Mouse (Mus musculus) layer of hippocampus, adult 18-20 months (tissue): ENCODE results near the gene Fndc1. TPM values are rescaled to one million over a fixed set of nuclear protein-coding genes. Genes with fewer than 3 reads are reported as not detected.

Experiments used
- DNase-seq, 2 experiments: peaks; one replicate each; pipeline ENCODE4 v3.0.0; 2022; ENCODE audit warnings: low spot score in 2 of 2
- total RNA-seq, 2 experiments: library from RNA; stranded (reverse); gene quantifications; 2 replicates each; pipeline ENCODE4 v1.2.3; 2021

Fndc1 gene
- total RNA-seq, 2 experiments from 2014 or later, result 8.7 to 9.4 TPM

- peak; percentile 37 to 80 for DNase-seq
Observed at GRCm38 (mm10) chr17:7821553-7822186, 5.4 kb downstream of the Fndc1 start.

GRCm38 (mm10) chr17:7820176-7820575 lies 6.9 kb downstream of the Fndc1 start:
- no peak for DNase-seq

GRCm38 (mm10) chr17:7816602-7817001 lies 10.5 kb downstream of the Fndc1 start:
- DNase-seq, result peak in 1 of 2 experiments; percentile 47

GRCm38 (mm10) chr17:7814433-7814832 lies 12.7 kb downstream of the Fndc1 start:
- no peak for DNase-seq

- no peak for DNase-seq
Observed at GRCm38 (mm10) chr17:7808043-7808442, 19.1 kb downstream of the Fndc1 start.

- DNase-seq, result peak; percentile 21 to 60
Observed at GRCm38 (mm10) chr17:7805105-7805504, 22.0 kb downstream of the Fndc1 start.

- DNase-seq, result no peak
Observed at GRCm38 (mm10) chr17:7802483-7802882, 24.6 kb downstream of the Fndc1 start.

GRCm38 (mm10) chr17:7799894-7800293 lies 27.2 kb downstream of the Fndc1 start:
- no peak for DNase-seq

GRCm38 (mm10) chr17:7795584-7795983 lies 31.5 kb downstream of the Fndc1 start:
- no peak for DNase-seq

- no peak for DNase-seq
Observed at GRCm38 (mm10) chr17:7795168-7795567, 31.9 kb downstream of the Fndc1 start.

- no peak for DNase-seq
Observed at GRCm38 (mm10) chr17:7794093-7794492, 33.0 kb downstream of the Fndc1 start.

- no peak for DNase-seq
Observed at GRCm38 (mm10) chr17:7790512-7790911, 36.6 kb downstream of the Fndc1 start.

- no peak for DNase-seq
Observed at GRCm38 (mm10) chr17:7774101-7774500, 53.0 kb downstream of the Fndc1 start.

- peak; percentile 34 to 55 for DNase-seq
Observed at GRCm38 (mm10) chr17:7759786-7760185, 67.3 kb downstream of the Fndc1 start.

GRCm38 (mm10) chr17:7755001-7755400 lies 72.1 kb downstream of the Fndc1 start:
- no peak for DNase-seq

- DNase-seq, result no peak
Observed at GRCm38 (mm10) chr17:7753383-7753782, 73.7 kb downstream of the Fndc1 start.

- DNase-seq, result no peak
Observed at GRCm38 (mm10) chr17:7749051-7749815, 77.9 kb downstream of the Fndc1 start.

GRCm38 (mm10) chr17:7746841-7747240 lies 80.3 kb downstream of the Fndc1 start:
- DNase-seq, result peak; percentile 65 to 80

GRCm38 (mm10) chr17:7744976-7745375 lies 82.1 kb downstream of the Fndc1 start:
- DNase-seq, result peak in 1 of 2 experiments; percentile 27

GRCm38 (mm10) chr17:7740988-7741387 lies 86.1 kb downstream of the Fndc1 start:
- no peak for DNase-seq

- no peak for DNase-seq
Observed at GRCm38 (mm10) chr17:7722991-7723390, 104.1 kb downstream of the Fndc1 start.

GRCm38 (mm10) chr17:7718886-7719285 lies 108.2 kb downstream of the Fndc1 start:
- DNase-seq, result peak in 1 of 2 experiments; percentile 13

- no peak for DNase-seq
Observed at GRCm38 (mm10) chr17:7717945-7718344, 109.2 kb downstream of the Fndc1 start.
